Mouse (Mus musculus): ENCODE results near the gene Smpd1. TPM values are rescaled to one million over a fixed set of nuclear protein-coding genes. Genes with fewer than 3 reads are reported as not detected.

Gene Smpd1
- polyA plus RNA-seq (2015; fragmentation: Nextera tagmentation; extraction: Ambion mirVana): 31.5 and 31.8 TPM in 2 replicates

DNA sequence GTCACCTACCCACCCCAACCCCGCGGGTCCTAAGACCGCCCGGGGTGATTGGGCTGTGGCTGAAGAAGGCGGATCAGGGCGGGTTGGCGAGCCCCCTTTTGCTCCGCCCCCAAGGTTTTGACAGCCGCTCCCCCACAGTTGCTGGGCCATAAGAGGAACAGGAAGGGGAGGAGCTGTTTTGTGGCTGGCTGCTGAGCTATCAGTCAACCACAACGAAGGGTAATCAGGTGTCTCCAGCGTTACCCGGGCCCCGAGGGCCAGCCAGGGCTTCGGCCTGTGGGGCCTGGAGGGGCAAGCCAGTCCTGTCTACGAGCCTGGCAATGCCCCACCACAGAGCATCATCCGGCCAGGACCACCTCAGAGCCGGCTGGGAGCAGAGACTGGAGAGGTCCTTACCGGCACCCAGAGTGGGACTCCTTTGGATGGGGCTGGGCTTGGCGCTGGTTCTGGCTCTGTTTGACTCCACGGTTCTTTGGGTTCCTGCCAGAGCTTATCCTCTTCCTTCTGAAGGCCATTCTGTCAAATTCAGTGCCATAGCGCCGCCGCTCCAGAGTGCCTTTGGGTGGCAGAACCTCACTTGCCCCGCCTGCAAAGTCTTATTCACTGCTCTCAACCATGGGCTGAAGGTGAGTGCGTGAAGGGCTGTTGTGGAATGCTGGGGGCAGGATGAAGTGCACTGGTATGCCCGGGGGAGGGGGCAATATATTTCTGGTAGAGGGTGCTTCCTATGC, at the start of gene Smpd1:
Gene Smpd1, plus strand, starts transcription at position 149 of the 731 bp plus-strand sequence.
- Histone ChIP-seq H3K9ac (peak within 1 kb of the TSS; percentile 62; the same call in 1 of the 2 replicates), H3K9me3 (no peaks in the 10 kb centered on the region), H3K4me1 (peaks cover 7% of the 10 kb centered on the region; the same call in 1 of the 2 replicates), H3K4me2 (peak within 1 kb of the TSS; percentile 87), H3K27me3 (replicated peaks) (no peaks in the 10 kb centered on the region), H3K27ac (0 out of 2 replicates have a peak within 1 kb of the TSS, but pooled peaks have one; percentile 42), H3K36me3 (no peaks in the 10 kb centered on the region), H3K4me3 (replicated peaks) (peak within 1 kb of the TSS; percentile 75)
- peak; percentile 96 for ATAC-seq (ENCODE audit: insufficient read depth, low FRiP score, low read depth)
- WGBS: 3% methylated on average over 26 of the region's 26 CpGs

DNA sequence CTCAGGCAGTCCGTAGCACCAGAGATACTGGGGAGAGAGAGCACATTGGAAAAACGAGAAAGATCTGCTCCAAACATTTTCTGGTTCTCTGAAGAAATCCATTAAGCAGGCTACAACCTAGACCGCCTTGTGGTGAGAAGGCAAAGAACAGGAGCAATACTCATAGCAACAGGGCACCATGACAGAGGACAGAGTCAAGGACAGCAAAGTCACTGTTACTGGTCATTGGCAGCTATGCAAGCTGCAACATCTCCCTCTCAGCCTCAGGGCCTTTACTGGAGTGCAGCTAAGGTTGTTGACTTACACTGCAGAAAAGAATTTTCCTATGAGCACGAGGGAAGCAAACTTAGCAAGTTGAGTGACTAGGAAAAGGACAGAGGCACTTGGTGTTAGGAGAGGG, 46.9 kb upstream of the Smpd1 start:
- H3K27ac ChIP-seq: no peak overlapping the region
- 58% methylated on average over 4 of the region's 4 CpGs for WGBS
- no peaks in the 10 kb centered on the region for H3K36me3 ChIP-seq
- H3K9me3 ChIP-seq: no peaks in the 10 kb centered on the region
- ATAC-seq (ENCODE audit: insufficient read depth, low FRiP score, low read depth): no peak
- no peak overlapping the region for H3K4me2 ChIP-seq
- no peaks in the 10 kb centered on the region for H3K27me3 ChIP-seq (replicated peaks)
- no peak overlapping the region for H3K4me3 ChIP-seq (replicated peaks)
- H3K4me1 ChIP-seq: no peaks in the 10 kb centered on the region
- no peak overlapping the region for H3K9ac ChIP-seq

DNA sequence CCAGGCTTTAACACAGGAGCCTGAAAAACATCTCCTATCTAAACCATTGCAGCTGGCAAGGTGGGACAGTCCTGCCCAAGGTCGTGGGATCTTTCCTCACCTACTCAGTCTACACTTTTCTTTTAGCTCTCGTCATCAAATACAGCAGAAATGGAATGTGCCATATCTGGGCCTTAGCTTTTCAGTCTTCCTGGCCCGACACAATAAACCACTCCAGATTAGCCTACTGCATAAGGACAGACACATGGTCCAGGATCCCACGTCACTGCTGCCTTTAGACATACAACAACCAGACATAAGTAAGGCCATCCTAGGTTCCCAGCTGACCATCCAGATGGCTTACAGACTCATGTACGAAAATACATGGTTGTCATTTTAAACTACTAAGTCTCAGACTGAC, 44.0 kb upstream of the Smpd1 start:
- H3K4me3 ChIP-seq (replicated peaks): no peak overlapping the region
- H3K36me3 ChIP-seq: no peaks in the 10 kb centered on the region
- no peak for ATAC-seq (ENCODE audit: insufficient read depth, low FRiP score, low read depth)
- H3K27ac ChIP-seq: no peak overlapping the region
- H3K9ac ChIP-seq: no peak overlapping the region
- no peak overlapping the region for H3K4me2 ChIP-seq
- no peaks in the 10 kb centered on the region for H3K4me1 ChIP-seq
- 81% methylated on average over 5 of the region's 5 CpGs for WGBS
- H3K27me3 ChIP-seq (replicated peaks): no peaks in the 10 kb centered on the region
- H3K9me3 ChIP-seq: no peaks in the 10 kb centered on the region

DNA sequence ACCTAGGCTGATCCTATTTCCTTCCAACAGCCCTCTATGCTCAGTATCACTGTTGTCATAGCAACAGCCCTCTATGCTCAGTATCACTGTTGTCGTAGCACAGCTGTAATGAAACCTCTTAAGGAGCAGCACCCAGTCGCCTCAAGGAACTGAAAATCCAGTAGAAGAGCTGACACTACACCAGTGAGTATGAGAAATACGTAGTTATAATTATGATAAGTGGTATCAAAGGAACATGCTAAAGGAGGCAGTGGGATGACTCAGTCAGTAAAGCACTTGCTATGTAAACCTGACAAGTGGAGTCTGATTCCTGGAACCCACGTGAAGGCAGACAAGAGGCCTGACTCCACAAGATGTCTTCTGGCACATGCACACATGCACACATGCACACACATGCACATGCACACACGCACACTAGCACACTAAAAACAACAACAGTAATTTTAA, 40.3 kb upstream of the Smpd1 start:
- no peaks in the 10 kb centered on the region for H3K9me3 ChIP-seq
- no peak overlapping the region for H3K4me2 ChIP-seq
- no peaks in the 10 kb centered on the region for H3K36me3 ChIP-seq
- no peak for ATAC-seq (ENCODE audit: insufficient read depth, low FRiP score, low read depth)
- 48% methylated on average over 5 of the region's 5 CpGs for WGBS
- H3K4me1 ChIP-seq: no peaks in the 10 kb centered on the region
- H3K9ac ChIP-seq: no peak overlapping the region
- H3K27me3 ChIP-seq (replicated peaks): no peaks in the 10 kb centered on the region
- H3K4me3 ChIP-seq (replicated peaks): no peak overlapping the region
- no peak overlapping the region for H3K27ac ChIP-seq

DNA sequence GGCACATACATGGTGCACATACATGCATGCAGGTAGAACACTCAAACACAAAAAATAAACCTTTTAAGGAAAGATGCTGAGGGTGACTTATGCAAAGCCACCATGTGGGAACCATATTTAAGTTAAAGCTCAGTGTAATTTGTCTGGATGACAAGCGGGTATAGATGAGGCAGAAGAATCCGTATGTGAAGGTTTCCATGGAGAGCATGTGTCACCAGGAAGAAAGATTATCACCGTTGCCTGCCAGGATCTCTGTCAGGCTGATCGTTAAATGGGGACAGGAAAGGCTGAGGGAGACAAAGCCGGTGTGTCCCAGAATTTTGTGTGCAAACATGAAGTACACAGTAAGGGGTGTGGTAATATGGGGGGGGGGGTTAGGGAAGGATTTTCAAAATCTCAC, 39.6 kb upstream of the Smpd1 start:
- Histone ChIP-seq H3K4me2 (no peak overlapping the region), H3K27me3 (replicated peaks) (no peaks in the 10 kb centered on the region), H3K4me1 (no peaks in the 10 kb centered on the region), H3K36me3 (no peaks in the 10 kb centered on the region), H3K27ac (no peak overlapping the region), H3K9me3 (no peaks in the 10 kb centered on the region), H3K9ac (no peak overlapping the region), H3K4me3 (replicated peaks) (no peak overlapping the region)
- ATAC-seq (ENCODE audit: insufficient read depth, low FRiP score, low read depth): no peak
- WGBS: 31% methylated on average over 5 of the region's 5 CpGs

DNA sequence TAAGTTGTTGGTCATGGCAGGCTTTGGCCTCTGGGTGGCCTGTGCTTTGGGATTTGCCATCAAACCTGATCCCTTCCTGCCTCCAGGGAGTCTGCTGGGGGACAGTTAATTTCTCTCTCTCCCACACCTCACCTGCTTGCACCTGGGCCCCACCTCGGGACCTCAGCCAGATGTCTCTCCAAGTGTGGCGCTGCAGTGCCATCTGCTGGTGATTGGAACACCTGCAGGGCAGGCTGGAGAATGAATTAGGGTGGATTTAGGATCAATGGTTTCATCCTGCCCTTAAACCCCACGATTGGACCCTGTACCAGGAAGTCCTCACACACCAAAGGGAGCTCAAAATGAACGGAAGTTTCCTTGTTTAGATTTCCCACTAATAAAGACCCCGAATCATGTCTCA, 39.0 kb upstream of the Smpd1 start:
- H3K4me3 ChIP-seq (replicated peaks): no peak overlapping the region
- no peaks in the 10 kb centered on the region for H3K9me3 ChIP-seq
- WGBS: 10% methylated on average over 5 of the region's 5 CpGs

DNA sequence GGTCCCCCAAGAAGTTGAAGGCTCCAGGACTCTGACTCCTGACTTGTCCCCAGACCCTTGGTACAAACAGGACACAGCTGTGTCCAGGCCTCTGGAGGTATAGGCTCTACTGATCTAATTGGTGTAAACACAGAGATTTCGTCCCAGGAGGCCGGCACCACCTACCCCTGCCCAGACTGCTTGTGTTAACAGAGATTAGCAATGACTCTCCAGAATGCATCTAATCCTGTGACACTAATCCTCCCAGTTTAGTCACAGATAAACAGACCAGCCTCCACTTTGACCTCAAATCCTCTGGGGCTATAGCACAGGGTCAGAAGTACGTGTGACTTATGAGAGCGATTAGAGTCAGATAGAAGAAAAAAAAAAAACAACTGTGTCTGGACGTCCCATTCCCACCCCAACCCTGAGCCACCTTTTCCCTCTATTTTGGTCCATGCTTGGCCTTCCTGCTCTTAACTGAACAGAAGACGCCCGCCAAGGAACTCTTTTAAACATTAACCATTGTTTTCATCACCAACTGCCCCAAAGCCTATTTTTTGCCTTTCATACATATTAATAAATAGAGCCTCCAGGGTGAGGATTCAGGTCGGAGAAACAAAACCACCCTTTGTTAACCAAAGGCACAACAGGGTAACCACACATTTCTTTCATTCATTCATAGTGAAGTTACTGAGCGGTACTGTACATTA, 37.3 kb upstream of the Smpd1 start:
- no peak for ATAC-seq (ENCODE audit: insufficient read depth, low FRiP score, low read depth)
- Histone ChIP-seq H3K27me3 (replicated peaks) (no peaks in the 10 kb centered on the region), H3K27ac (no peak overlapping the region), H3K4me3 (replicated peaks) (no peak overlapping the region), H3K4me2 (no peak overlapping the region), H3K4me1 (no peaks in the 10 kb centered on the region), H3K9me3 (no peaks in the 10 kb centered on the region), H3K9ac (no peak overlapping the region), H3K36me3 (no peaks in the 10 kb centered on the region)
- 42% methylated on average over 9 of the region's 9 CpGs for WGBS

More for the DNA sequence above, 39.0 kb upstream of the Smpd1 start:
- Histone ChIP-seq H3K27me3 (replicated peaks) (no peaks in the 10 kb centered on the region), H3K9ac (no peak overlapping the region), H3K4me1 (no peaks in the 10 kb centered on the region), H3K36me3 (no peaks in the 10 kb centered on the region), H3K4me2 (no peak overlapping the region), H3K27ac (no peak overlapping the region)
- no peak for ATAC-seq (ENCODE audit: insufficient read depth, low FRiP score, low read depth)

DNA sequence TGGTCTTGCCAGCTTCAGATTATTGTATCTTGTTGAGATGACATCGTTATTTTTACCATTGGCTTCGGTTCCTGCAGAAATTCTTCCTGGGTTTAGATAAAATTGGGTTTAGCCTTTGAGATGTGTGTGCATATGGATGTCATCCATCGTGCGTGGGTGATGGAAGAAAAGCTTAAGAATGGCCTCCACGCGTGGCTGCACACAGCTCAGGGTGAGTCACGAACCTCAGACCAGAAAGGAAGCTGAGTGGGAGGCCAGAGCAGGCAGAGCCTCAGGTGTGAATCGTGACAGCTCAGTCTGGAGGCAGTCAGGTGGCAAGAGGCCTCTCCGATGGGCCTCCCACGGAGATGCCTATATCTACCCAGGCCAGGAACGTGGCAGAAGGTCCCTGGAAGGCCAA, 34.8 kb upstream of the Smpd1 start:
- Histone ChIP-seq H3K4me3 (replicated peaks) (no peak overlapping the region), H3K27me3 (replicated peaks) (no peaks in the 10 kb centered on the region), H3K9ac (no peak overlapping the region), H3K9me3 (no peaks in the 10 kb centered on the region), H3K27ac (no peak overlapping the region), H3K4me1 (no peaks in the 10 kb centered on the region), H3K36me3 (no peaks in the 10 kb centered on the region), H3K4me2 (no peak overlapping the region)
- ATAC-seq (ENCODE audit: insufficient read depth, low FRiP score, low read depth): no peak
- WGBS: 63% methylated on average over 11 of the region's 11 CpGs

DNA sequence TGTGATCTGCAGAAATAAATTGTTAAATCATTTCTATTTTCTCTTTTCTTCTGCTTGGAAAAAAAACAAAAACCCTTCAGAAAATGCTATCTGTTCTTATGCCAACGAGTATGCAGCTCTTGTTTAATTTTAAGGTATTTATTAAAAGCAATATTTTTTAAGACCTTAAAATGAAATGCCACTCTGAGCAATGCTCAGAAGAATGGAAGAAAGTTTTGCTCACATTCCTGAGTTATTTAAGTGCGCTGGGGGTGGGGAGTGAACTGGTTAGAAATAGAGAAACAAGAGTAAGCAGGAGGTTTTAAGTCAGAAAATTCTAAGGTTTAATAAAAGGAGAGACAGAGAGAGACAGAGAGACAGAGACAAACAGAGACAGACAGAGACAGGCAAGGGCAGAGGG, 34.4 kb upstream of the Smpd1 start:
- Histone ChIP-seq H3K4me1 (no peaks in the 10 kb centered on the region), H3K27me3 (replicated peaks) (no peaks in the 10 kb centered on the region), H3K4me2 (no peak overlapping the region), H3K36me3 (no peaks in the 10 kb centered on the region), H3K9me3 (no peaks in the 10 kb centered on the region), H3K4me3 (replicated peaks) (no peak overlapping the region), H3K27ac (no peak overlapping the region), H3K9ac (no peak overlapping the region)
- no peak for ATAC-seq (ENCODE audit: insufficient read depth, low FRiP score, low read depth)
- 70% methylated on average over 2 of the region's 2 CpGs for WGBS

DNA sequence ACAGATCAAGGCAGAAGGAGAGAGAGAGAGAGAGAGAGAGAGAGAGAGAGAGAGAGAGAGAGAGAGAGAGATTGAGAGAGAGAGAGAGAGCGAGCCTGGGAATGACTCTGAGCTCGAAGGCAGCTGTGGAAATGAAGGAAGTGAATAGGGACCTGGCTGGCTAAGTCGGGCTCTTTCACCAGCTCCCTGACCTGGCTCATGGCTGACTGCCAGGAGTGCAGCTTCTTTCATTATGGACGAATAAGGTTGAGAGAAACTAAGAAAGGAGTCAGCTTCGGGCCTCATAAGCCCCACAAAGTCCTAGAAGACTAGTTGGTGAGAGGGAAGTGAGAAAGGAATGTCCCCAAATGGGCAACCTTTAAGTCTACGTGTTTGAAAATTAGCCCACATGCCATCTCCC, 34.0 kb upstream of the Smpd1 start:
- no peaks in the 10 kb centered on the region for H3K4me1 ChIP-seq
- no peaks in the 10 kb centered on the region for H3K27me3 ChIP-seq (replicated peaks)
- no peak for ATAC-seq (ENCODE audit: insufficient read depth, low FRiP score, low read depth)
- no peak overlapping the region for H3K27ac ChIP-seq
- WGBS: 34% methylated on average over 6 of the region's 6 CpGs
- no peak overlapping the region for H3K4me2 ChIP-seq
- no peak overlapping the region for H3K9ac ChIP-seq
- H3K9me3 ChIP-seq: no peaks in the 10 kb centered on the region
- no peaks in the 10 kb centered on the region for H3K36me3 ChIP-seq
- no peak overlapping the region for H3K4me3 ChIP-seq (replicated peaks)

DNA sequence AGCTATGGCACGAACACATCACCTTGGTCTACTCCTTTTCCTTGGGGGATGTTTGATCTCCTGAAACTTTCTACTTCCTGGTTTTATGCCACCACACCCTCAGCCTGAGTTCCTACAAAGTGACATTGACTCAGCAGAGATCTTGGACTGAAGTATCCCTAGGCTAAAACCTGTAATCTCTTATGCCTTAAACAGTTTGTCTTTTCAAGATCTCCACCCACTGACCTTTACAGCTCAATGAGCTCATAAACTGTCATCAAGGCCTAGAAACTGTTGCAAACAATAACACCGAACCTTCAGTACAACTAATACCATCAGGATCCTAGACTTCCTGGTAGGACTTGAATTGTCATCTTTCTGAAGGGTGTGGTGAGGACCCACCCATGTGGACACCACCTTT, 29.9 kb upstream of the Smpd1 start:
- Histone ChIP-seq H3K4me1 (no peaks in the 10 kb centered on the region), H3K4me3 (replicated peaks) (no peak overlapping the region), H3K9me3 (no peaks in the 10 kb centered on the region), H3K27me3 (replicated peaks) (no peaks in the 10 kb centered on the region), H3K4me2 (no peak overlapping the region), H3K9ac (no peak overlapping the region), H3K27ac (no peak overlapping the region), H3K36me3 (no peaks in the 10 kb centered on the region)
- ATAC-seq (ENCODE audit: insufficient read depth, low FRiP score, low read depth): no peak
- WGBS: 80% methylated on average over 2 of the region's 2 CpGs

DNA sequence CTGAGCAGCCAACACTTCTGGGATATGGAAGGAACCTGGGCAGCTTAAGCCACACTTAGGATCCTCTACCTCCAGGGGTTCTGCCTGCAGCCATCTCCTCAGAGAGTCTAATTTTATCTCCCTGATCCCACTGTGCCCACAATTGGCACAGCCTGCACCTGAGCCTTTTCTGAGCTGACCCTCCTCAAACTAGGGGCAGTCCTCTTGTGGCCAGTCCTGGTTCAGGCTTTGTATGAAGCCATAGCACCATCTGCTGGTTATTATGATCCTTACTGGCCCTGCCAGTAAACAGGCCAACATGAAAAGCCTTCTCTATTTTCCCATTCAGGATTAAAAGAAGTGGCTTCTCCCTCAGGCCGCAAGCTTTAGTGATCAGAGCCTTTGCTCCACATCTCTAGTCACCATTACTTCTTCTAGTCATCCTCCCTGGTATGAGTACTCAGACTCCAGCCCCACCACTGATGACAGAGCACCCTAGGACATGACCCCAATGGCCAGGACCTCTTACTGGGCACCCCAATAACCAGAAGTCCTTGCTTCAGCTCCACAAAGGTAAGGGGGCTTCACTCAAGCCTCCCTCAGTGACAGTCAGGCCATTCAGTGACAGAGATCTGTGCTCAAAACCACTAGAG, 26.7 kb upstream of the Smpd1 start:
- no peak for ATAC-seq (ENCODE audit: insufficient read depth, low FRiP score, low read depth)
- H3K9ac ChIP-seq: no peak overlapping the region
- WGBS: 45% methylated on average over 1 of the region's 1 CpGs

More for the DNA sequence above, 26.7 kb upstream of the Smpd1 start:
- Histone ChIP-seq H3K4me1 (no peaks in the 10 kb centered on the region), H3K36me3 (no peaks in the 10 kb centered on the region), H3K4me2 (no peak overlapping the region), H3K27ac (no peak overlapping the region), H3K9me3 (no peaks in the 10 kb centered on the region), H3K27me3 (replicated peaks) (no peaks in the 10 kb centered on the region), H3K4me3 (replicated peaks) (no peak overlapping the region)

All from stomach, embryonic 15.5 days (tissue).